Mouse (Mus musculus) B cell, adult 2 months (primary cell): ENCODE measurements around the gene Uqcc2.
A peak's percentile ranks its signal among the peaks of the same experiment; 100 is the strongest.

Experiments used
- DNase-seq, 2 experiments: peaks; one replicate each; pipeline ENCODE4 v3.0.0; 2022

The Uqcc2 gene

DNA sequence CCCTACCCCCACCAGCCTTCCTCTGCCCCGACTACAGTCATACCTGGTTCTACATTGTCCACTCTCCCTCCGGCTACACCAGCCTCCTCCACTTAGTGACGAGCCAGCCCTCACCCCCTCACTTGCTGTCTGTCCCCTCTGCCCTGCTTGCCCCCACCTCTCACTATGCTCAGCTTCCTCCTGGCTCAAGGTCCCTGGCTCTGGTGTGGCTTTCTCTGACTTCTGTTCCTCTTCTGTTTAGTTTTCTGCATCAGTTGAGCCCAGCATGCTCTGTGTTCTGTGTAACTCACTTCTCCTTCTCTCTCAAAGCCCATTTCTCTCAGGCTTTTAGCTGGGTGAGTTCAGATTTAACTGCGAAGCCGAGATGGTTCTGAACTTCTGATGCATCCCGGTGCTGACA lies 59.5 kb downstream of the Uqcc2 start:
- peak; percentile 60 to 65 for DNase-seq

GRCm38 (mm10) chr17:27073778-27074177 lies 59.9 kb downstream of the Uqcc2 start:
- DNase-seq: peak in 1 of 2 experiments; percentile 17

DNA sequence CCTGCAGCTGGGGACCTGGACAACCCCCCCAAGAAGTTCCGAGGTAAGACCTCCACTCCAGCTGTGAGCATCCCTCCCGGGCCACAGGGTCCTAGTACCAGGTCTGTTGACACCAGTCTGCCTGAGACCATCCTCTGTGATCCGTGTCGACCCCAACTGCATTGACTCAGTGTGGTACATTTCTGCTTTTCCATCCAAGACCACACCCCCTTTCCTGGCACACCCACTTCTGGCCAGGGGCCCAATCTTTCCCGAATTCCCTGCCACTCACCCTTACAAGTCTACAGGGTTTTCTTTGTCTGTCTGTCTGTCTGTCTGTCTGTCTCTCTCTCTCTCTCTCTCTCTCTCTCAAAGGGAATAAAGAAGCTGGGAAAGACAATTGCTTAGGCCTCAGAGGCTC lies 60.6 kb downstream of the Uqcc2 start:
- no peak for DNase-seq
